Mouse (Mus musculus) activated CD4-positive, CD25-positive, alpha-beta regulatory T cell, adult 9 weeks (primary cell): ENCODE data around the gene Rsph3b. TPM values are rescaled to one million over a fixed set of nuclear protein-coding genes. Genes with fewer than 3 reads are reported as not detected.

Experiments used
- polyA plus RNA-seq: library from polyadenylated mRNA; unstranded; fragments of 100-300 nt; shearing (Covaris generic); gene quantifications from one replicate; pipeline ENCODE4 v1.2.1, GENCODE M21; 2017

The Rsph3b gene
- 31.1 TPM for polyA plus RNA-seq

DNA sequence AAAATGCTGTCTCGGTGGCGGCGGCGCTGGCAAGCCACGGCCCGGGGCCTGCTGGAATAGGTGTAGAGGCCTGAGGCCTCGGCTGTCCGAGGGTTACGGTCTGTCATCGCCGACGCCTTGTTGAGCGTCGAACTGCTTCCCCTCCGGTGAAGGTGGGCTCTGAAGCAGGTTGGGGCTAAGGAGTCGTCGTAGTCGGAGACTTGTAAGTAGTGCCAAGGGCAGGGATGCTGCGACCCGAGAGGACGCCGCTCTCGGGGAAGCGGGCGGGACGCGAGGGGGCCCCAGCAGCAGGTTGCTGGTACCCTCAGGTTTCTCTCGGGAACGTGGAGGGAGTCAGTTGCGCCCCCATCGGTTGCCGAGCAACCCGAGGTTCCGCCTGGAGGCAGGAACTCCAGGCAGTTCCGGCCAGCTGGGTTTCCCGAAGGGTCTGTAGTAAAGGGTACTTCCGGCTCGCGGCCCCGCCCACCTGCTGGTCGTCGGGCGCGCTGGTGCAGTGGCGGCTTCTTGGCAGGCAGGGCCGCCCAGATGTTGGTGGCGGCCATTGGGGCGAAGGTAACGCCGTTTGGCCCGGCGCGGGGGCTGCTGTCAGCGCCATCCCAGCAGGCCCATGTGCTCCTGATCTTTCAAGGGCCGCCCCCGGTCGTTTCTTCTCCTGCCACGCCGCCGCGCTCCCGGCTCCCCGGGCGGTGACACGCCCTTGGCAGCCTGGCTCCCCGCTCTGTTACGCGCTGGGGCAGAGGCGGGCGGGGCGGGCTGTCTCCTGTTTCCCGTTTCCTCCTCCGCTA lies at the start of gene Rsph3b:
Gene Rsph3b (minus strand): TSS at position 699 of the 785 bp plus-strand sequence.

DNA sequence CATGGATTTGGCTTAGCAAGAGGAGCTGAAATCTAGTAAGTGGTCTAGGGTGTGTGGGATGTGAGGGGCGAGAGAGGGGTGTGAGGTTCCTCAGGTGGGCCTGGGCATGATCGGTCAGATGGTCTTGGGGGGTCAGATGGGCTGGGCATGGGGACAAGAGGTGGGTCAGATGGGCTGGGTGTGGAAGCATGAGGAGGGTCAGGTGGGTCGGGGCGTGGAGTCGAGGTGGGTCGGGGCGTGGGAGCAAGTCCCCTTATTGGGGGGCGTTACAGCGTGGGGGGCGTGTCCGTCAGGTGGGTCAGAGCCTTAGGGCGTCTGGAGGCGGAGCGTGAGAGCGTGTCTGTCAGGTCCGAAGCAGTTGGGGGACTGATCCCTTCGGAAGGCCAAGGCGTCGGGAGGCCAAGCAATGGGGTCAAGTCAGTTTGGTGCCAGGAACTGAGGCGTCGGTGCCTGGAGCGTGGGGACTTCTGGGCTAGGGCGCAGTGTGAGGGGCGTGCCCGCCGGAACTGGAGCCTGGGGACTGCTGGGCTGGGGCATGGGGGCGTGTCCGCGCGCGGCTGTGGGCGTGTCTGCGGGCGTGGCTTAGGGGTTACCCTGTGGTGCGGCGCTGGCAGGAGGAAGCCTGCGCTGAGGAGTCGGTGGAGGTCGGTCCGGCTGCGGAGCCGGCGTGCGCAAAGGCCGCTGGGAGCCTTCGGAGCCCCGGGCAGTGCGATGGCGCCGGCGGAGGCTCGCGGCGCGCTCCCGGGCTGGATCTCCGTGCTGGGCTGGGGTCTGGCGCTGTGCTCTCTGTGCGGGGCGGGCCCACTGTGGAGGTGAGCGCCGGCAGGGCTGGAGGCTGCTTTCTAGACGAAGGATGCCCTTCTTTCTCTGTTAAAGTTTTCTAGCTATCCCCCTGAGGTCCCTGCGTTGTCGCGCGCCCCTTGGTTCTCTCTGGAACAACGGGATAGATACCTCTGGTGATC lies 30.1 kb upstream of the Rsph3b start, which contains the start of gene Gm49721:
Gene Gm49721 (plus strand): TSS at position 618 of the 962 bp plus-strand sequence.

DNA sequence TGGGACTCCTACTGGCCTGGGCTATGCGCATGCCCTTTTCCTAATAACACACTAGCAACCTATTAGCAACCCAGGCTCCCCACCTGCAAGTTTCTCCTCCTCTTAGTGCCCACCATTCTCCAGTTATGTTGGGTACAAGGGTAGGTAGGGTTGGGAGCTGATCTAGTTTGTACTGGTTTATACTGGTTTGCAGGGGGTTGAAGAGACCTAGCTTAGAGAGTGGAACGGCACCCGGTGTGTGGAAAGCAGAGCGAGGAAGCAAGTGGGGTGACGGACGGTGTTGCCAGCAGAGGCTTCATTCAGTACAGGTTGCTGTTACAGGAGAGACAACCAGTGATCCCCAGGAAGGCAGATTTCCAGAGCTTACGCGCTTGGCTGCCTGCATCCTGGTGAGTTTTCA lies 21.9 kb upstream of the Rsph3b start, which contains the start of gene Rnaset2b:
Gene Rnaset2b (plus strand): TSS at position 301 of the 400 bp plus-strand sequence.

DNA sequence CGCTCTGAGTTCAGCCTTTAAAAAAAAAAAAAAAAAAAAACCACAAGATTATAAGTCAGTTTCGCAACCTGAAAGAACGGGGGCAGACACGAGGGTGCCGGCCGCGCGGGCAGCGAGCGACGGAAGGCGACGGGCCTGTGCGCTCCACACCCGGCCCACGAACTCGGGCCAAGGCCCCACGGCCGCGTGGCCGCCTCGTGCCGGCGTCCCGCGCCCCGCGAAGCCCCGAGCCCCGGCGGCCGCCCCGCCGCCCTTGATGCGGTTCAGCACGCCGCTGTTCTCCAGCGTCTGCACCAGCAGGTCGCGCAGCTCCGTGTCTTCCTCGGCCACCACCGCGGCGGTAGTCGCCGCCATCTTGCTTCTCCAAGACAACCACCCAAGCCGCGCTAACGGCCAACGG lies 12.3 kb upstream of the Rsph3b start, which contains the start of gene Tagap1:
Gene Tagap1 (minus strand): TSS at position 381 of the 400 bp plus-strand sequence.

Other genes with a start within 250 kb of the Rsph3b start
- 350 TPM for gene Ezr, start 165.9 kb downstream of the Rsph3b start, polyA plus RNA-seq
- 10.1 TPM for gene Tagap1, start 12.5 kb upstream of the Rsph3b start, polyA plus RNA-seq
- 566 TPM for gene Rnaset2b, start 22.0 kb upstream of the Rsph3b start, polyA plus RNA-seq
- 0.44 TPM for gene Gm49721, start 30.2 kb upstream of the Rsph3b start, polyA plus RNA-seq
- not detected for gene Gm1604a, start 76.9 kb upstream of the Rsph3b start, polyA plus RNA-seq
- 0.29 TPM for gene Rps6ka2, start 221.4 kb upstream of the Rsph3b start, polyA plus RNA-seq